Mouse (Mus musculus) 416B (cell line): ENCODE results near the gene Rfx7.
A peak's percentile ranks its signal among the peaks of the same experiment; 100 is the strongest.

Experiments
- DNase-seq: peaks from one replicate; pipeline ENCODE4 v3.0.0; 2011; ENCODE audit warnings: low read depth

The Rfx7 gene

DNA sequence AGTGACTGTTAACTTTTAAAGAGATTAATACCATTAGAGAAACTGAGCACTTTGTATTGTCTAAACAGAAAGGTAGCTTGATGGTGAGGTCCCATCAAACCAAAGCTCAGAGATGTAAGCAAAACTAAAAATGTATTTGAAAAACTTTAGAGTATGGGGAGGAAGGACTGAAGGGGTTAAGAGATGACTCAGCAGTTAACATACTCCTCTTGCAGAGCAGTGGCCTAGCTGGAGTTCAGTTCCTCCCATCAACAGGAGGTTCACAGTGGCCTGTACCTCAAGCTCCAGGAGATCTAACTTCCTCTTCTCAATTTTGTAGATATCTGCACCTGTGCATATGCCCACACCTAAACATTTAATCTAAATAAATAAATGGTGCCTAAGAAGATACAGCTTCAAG lies 11.6 kb downstream of the Rfx7 start:
- peak; percentile 75 for DNase-seq

GRCm38 (mm10) chr9:72558780-72559179 lies 26.7 kb downstream of the Rfx7 start:
- DNase-seq = peak; percentile 70

DNA sequence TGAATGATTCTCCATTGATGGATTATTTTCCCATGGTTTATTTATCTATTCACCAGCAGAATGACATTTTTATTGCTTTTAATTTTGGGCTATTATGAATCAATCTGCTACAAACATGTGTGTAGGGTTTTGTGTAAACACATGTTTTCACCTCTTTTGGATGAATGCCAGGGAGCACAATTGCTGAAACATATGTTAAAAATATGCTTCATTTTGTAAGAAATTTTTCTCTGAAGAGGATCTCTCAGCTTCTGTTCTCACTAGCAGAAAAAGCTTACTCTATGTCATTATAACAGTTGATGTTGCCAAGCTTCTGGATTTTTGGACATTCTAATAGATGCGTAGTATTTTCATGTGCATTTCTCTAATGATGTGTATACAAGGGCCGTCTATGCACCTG lies 28.3 kb downstream of the Rfx7 start:
- DNase-seq = no peak

- DNase-seq = no peak
Observed at GRCm38 (mm10) chr9:72563277-72563676, 31.2 kb downstream of the Rfx7 start.

- DNase-seq = no peak
Observed at GRCm38 (mm10) chr9:72567116-72567515, 35.1 kb downstream of the Rfx7 start.

- DNase-seq = peak; percentile 78
Observed at GRCm38 (mm10) chr9:72580216-72580615, 48.2 kb downstream of the Rfx7 start.

GRCm38 (mm10) chr9:72590861-72591260 lies 58.8 kb downstream of the Rfx7 start:
- no peak for DNase-seq

- peak; percentile 54 for DNase-seq
Observed at GRCm38 (mm10) chr9:72592016-72592415, 60.0 kb downstream of the Rfx7 start.

DNA sequence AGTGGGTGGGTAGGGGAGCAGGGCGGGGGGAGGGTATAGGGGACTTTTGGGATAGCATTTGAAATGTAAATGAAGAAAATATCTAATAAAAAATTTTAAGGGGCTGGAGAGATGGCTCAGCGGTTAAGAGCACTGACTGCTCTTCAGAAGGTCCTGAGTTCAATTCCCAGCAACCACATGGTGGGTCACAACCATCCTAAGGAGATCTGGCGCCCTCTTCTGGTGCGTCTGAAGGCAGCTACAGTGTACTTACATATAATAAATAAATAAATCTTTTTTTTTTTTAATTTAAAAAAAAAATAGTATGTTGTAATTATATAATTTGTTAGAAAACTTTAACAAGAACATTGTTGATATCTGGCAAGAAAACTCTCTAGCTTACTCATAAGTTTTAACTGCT lies 62.6 kb downstream of the Rfx7 start:
- peak; percentile 81 for DNase-seq

DNA sequence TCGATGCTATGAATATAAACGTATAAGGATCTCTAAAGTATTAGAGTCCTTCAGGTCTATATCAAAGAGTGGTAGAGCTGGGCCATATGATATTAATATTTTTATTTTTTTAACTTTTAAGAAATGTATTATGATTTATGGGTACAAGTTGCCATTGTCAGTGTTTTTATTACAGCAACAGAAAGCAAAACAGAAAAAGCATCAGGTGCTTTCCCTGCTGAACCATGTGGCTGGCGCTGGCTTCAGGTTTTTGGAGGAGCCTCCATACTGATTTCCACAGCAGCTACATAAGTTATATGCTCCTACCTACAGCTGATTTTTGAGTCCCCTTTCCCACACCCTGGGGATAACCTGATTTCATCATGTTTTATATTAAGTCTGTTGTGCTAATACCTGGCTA lies 68.1 kb downstream of the Rfx7 start:
- no peak for DNase-seq

DNA sequence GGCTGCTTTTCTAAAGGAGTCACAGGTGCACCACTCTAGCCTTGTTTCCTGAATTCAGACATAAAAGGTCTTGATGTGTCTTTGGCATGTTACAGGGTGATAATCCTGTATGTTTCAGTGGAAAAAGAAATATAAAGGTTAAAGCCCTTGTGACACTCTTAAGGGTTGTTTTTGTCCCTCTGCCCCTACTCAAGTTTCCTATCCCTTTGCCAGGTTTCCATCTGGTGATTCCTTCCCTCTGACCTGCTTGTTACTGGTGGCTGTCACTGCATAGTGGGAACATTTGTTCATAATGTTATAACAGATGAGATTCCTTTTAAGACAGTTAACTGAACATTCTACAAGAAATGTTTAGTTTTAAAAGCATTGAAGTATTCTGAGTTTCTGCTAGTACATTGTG lies 77.7 kb downstream of the Rfx7 start:
- DNase-seq = no peak

DNA sequence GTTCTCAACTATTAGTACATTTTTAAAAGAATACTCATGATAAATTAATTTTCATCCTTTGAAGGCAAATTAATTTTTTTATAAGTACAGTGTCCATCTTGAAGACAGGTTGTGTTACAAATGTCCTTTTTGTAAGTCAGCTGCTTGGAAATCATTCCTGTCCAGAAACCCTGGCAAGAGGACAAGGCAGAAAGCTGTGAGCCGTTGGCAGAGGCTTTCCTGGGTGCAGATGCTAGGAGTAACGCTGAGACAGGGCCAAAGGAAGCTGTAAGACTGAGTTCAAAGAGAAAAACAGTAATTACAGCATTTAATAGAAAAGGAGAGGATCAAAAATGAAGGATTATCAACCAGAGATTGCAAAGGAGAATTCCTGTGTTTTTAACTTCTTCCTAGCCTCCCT lies 81.8 kb downstream of the Rfx7 start:
- no peak for DNase-seq

- peak; percentile 36 for DNase-seq
Observed at GRCm38 (mm10) chr9:72614786-72615480, 82.9 kb downstream of the Rfx7 start.

GRCm38 (mm10) chr9:72618037-72618436 lies 86.0 kb downstream of the Rfx7 start:
- no peak for DNase-seq

DNA sequence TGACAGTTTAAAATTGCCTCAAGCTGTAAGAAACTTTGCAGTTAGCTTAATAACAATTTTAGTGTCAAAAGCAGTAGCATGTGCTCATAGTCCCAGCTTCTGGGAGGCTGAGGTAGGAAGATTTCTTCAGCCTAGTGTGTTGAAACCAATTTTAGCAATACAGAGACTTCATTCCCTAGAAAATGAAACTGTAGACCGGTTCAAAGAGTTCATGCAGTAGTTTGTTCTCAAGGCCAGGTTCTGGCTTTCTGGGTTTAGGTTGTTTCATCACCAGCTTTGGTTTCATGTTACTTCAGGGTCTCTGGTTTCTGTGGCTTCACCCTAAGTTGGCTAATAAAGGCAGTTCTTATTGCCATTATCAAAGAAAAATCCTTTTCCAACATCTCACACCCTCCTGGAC lies 91.6 kb downstream of the Rfx7 start:
- DNase-seq = peak; percentile 92

GRCm38 (mm10) chr9:72627598-72627997 lies 95.6 kb downstream of the Rfx7 start:
- no peak for DNase-seq

DNA sequence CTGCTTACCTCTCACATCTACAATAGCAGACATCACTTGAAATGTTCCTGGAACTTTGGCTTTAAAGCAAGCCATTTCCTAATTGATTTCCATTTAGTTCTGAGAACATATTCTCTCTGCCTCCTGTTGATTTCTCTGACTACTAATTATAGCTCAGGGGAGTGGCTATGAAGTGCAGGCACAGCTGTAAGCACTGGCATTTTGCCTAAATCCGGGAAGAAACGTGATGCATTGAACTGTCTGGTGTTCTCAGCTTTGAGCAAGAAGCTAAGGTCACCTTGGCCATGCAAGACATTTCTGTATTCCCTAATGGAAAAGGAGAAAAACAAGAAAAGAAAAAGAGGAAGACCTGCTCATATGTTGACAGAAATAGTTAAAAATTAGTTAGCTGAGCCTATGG lies 96.6 kb downstream of the Rfx7 start:
- DNase-seq = peak; percentile 60

- DNase-seq = no peak
Observed at GRCm38 (mm10) chr9:72632198-72632597, 100.2 kb downstream of the Rfx7 start.

- DNase-seq = peak; percentile 78
Observed at GRCm38 (mm10) chr9:72635134-72635533, 103.1 kb downstream of the Rfx7 start.

- DNase-seq = no peak
Observed at GRCm38 (mm10) chr9:72636547-72636946, 104.5 kb downstream of the Rfx7 start.

- no peak for DNase-seq
Observed at GRCm38 (mm10) chr9:72637243-72637642, 105.2 kb downstream of the Rfx7 start.

- DNase-seq = no peak
Observed at GRCm38 (mm10) chr9:72638951-72639842, 107.2 kb downstream of the Rfx7 start.

DNA sequence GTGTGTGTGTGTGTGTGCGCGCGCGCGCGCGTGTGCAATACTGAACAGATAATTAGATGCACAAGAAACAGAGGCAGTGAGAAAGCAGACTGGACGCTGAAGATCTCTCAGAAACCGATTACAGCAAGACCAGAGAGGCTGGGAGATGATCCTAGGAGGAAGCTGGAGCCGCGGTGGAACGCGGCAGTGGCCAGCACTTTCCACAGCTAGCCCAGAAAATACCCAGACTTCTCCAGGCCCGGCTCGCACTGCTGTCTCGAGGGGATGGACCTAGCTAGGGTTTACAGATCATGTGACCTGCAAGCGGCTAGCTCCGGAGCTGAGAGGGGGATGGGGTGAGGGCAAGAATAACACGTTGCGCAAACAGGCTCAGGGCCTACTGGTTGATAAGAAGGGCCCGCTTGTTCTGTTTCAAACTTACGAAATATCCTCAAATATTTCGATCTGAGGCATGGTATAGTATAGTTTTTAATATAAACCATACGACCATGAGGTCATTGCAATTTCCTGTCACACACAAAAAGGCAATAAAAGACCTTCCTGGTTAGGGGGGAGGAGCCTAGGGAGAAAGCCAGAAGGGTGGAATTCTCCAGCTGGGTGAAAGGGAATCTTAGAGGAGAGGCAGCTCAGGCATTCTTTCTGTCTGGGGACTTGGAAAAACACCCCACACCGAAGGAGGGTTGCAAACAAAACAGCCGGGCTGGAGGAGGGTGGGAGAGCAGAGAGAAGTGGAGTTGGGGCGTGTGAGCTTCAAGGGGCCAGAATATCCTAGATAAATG lies 108.0 kb downstream of the Rfx7 start:
- peak; percentile 97 for DNase-seq
